Mouse (Mus musculus): ENCODE results near the gene Fam71d. TPM values are rescaled to one million over a fixed set of nuclear protein-coding genes. Genes with fewer than 3 reads are reported as not detected.

Gene Fam71d
- polyA plus RNA-seq, 1 experiment from 2014 or later, result 0.59 TPM

DNA sequence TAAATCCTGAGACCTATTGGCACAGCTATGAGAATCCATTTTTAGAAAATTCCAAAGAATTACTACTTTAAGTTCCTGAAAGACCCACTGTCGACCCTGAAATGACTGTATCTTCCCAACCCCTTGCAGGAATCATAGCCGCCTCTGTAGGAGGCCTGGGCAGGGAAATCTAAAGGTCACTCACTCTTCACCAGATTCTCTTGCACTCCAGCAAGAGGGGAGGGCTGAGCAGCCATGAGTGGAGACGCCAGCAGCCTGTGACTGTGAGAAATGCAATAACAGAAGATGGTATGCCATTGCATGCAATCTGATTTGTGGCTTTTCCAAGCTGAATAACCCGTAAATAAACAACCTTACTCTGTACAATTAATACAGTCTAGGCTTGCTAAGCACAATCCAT is 36.4 kb downstream of the Fam71d start:
- no peaks in the 10 kb centered on the region for H3K9me3 ChIP-seq (replicated peaks)
- 67% methylated on average over 4 of the region's 4 CpGs for WGBS
- ATAC-seq (ENCODE audit: low FRiP score), result no peak
- no peaks in the 10 kb centered on the region for H3K27me3 ChIP-seq (replicated peaks)
- H3K4me1 ChIP-seq, result no peaks in the 10 kb centered on the region
- H3K4me3 ChIP-seq (replicated peaks), result no peak overlapping the region
- no peak overlapping the region for H3K9ac ChIP-seq (replicated peaks)
- no peak overlapping the region for H3K27ac ChIP-seq (replicated peaks)
- H3K36me3 ChIP-seq, result no peaks in the 10 kb centered on the region
- no peak overlapping the region for H3K4me2 ChIP-seq

DNA sequence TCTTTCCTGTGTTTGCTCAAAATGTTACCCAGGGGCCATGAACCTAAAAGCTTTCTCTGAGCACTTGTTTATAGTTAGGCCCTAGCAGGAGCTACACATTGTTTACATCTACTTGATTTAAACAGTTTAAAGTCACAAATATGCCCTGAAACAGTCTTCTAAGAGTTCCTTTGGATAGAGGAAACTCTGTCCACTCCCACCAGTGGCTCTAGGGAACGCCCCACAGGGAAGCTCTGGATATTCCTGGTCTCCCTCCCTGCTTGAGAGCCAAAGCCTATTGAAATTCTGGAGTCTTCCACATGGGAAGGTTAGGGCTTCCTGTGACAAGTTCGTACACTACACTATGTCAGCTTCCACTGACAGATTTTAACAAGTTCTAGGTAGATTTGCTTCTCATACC is 48.3 kb downstream of the Fam71d start:
- Histone ChIP-seq H3K4me2 (no peak overlapping the region), H3K4me3 (replicated peaks) (no peak overlapping the region), H3K36me3 (no peaks in the 10 kb centered on the region), H3K27me3 (replicated peaks) (no peaks in the 10 kb centered on the region), H3K9me3 (replicated peaks) (no peaks in the 10 kb centered on the region), H3K4me1 (no peaks in the 10 kb centered on the region), H3K27ac (replicated peaks) (no peak overlapping the region), H3K9ac (replicated peaks) (no peak overlapping the region)
- 72% methylated on average over 2 of the region's 2 CpGs for WGBS
- no peak for ATAC-seq (ENCODE audit: low FRiP score)

DNA sequence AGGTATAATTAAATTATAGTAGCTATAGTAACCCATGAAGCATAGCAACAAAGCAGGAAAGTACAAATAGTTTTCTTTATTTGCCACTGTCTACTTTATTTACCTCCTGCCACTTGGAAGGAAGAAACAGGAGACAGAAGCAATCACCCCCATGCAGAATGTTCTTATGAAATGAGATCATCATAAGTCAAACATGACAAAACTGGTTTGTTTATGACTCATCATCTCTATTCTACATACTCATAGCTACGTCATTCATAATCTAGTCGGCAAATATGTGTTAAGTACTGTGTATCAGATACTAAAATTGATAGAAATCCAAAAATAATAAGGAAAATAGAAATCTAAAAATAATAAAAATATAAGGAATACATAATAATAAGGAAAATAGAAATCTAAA is 49.0 kb downstream of the Fam71d start:
- no peak overlapping the region for H3K9ac ChIP-seq (replicated peaks)
- no peak for ATAC-seq (ENCODE audit: low FRiP score)
- 99% methylated on average over 2 of the region's 2 CpGs for WGBS
- no peak overlapping the region for H3K4me3 ChIP-seq (replicated peaks)
- H3K9me3 ChIP-seq (replicated peaks), result no peaks in the 10 kb centered on the region
- H3K36me3 ChIP-seq, result no peaks in the 10 kb centered on the region
- no peaks in the 10 kb centered on the region for H3K27me3 ChIP-seq (replicated peaks)
- H3K4me2 ChIP-seq, result no peak overlapping the region
- H3K27ac ChIP-seq (replicated peaks), result no peak overlapping the region
- no peaks in the 10 kb centered on the region for H3K4me1 ChIP-seq

DNA sequence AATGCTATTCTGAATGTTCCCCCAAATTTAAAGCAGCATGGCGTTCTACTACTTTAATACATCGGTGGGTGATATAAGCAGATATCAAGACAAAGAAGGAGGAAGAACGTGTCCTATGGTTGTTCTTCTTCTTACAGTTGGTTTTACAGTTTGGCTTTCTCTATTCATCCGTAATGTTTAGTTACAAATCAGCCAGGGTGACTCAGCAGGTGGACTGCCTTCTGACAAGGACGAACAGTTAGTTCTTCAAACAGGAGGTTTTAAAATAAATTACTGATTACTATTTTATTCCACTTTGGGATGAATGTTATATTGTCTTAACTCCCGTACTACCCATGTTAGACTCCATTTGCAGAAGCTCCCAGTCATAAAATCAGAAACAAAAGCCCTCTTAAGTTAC is 54.9 kb downstream of the Fam71d start:
- Histone ChIP-seq H3K4me1 (peaks cover 10% of the 10 kb centered on the region), H3K4me2 (no peak overlapping the region), H3K4me3 (replicated peaks) (no peak overlapping the region), H3K27me3 (replicated peaks) (peaks cover 4% of the 10 kb centered on the region; the same call in 1 of the 2 replicates), H3K27ac (replicated peaks) (no peak overlapping the region), H3K36me3 (no peaks in the 10 kb centered on the region), H3K9ac (replicated peaks) (no peak overlapping the region), H3K9me3 (replicated peaks) (no peaks in the 10 kb centered on the region)
- no peak for ATAC-seq (ENCODE audit: low FRiP score)
- 76% methylated on average over 6 of the region's 6 CpGs for WGBS

DNA sequence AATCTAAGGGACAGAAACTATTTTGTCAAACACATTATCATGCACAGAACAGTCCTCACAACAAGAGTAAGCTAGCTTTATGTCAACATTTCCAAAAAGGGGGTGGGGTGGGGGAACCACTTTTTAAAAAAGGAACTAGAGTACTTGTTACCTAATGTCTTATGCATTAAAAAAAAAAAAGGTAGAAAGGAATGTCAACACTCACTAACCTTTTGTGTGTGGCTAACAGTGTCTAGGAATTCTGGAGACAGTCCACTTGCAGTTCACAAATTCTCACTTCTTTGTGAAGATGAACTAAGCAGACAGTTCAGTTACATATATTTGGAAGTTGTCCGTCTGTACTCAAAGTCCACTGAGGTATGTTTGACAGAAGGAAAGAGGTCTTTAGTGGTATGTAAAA is 56.1 kb downstream of the Fam71d start:
- Histone ChIP-seq H3K4me3 (replicated peaks) (no peak overlapping the region), H3K27ac (replicated peaks) (no peak overlapping the region), H3K36me3 (no peaks in the 10 kb centered on the region), H3K4me1 (peaks cover 10% of the 10 kb centered on the region), H3K27me3 (replicated peaks) (peaks cover 4% of the 10 kb centered on the region; the same call in 1 of the 2 replicates), H3K4me2 (peak overlapping the region; percentile 78), H3K9me3 (replicated peaks) (no peaks in the 10 kb centered on the region), H3K9ac (replicated peaks) (no peak overlapping the region)
- no peak for ATAC-seq (ENCODE audit: low FRiP score)
- WGBS, result 49% methylated on average over 1 of the region's 1 CpGs

DNA sequence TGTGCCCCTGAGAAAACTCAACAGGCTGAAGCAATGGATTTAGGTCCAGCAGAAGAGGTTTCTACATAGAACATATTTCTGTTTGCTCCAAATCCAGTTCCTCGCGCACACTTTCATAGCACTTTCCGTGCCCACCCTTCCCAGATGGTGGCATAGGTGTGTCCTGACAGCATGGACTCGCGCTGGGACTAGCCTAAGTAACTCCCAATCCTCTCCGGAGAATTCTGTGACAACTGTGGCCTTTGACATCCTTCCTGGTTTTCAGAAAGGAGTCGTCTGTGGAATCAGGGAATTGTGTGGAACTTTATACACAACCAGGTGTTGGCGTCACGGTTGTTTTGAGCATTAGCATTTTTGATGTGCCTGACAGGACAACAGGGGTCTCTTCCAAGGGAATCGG is 56.8 kb downstream of the Fam71d start:
- no peaks in the 10 kb centered on the region for H3K36me3 ChIP-seq
- H3K27me3 ChIP-seq (replicated peaks), result peaks cover 4% of the 10 kb centered on the region; the same call in 1 of the 2 replicates
- peak; percentile 21; the same call in 1 of the 2 replicates for ATAC-seq (ENCODE audit: low FRiP score)
- H3K4me1 ChIP-seq, result peaks cover 10% of the 10 kb centered on the region
- H3K4me2 ChIP-seq, result peak overlapping the region; percentile 78
- no peaks in the 10 kb centered on the region for H3K9me3 ChIP-seq (replicated peaks)
- H3K27ac ChIP-seq (replicated peaks), result peak overlapping the region; percentile 60
- peak overlapping the region; percentile 85 for H3K4me3 ChIP-seq (replicated peaks)
- H3K9ac ChIP-seq (replicated peaks), result peak overlapping the region; percentile 52
- under 1% methylated on average over 10 of the region's 10 CpGs for WGBS

DNA sequence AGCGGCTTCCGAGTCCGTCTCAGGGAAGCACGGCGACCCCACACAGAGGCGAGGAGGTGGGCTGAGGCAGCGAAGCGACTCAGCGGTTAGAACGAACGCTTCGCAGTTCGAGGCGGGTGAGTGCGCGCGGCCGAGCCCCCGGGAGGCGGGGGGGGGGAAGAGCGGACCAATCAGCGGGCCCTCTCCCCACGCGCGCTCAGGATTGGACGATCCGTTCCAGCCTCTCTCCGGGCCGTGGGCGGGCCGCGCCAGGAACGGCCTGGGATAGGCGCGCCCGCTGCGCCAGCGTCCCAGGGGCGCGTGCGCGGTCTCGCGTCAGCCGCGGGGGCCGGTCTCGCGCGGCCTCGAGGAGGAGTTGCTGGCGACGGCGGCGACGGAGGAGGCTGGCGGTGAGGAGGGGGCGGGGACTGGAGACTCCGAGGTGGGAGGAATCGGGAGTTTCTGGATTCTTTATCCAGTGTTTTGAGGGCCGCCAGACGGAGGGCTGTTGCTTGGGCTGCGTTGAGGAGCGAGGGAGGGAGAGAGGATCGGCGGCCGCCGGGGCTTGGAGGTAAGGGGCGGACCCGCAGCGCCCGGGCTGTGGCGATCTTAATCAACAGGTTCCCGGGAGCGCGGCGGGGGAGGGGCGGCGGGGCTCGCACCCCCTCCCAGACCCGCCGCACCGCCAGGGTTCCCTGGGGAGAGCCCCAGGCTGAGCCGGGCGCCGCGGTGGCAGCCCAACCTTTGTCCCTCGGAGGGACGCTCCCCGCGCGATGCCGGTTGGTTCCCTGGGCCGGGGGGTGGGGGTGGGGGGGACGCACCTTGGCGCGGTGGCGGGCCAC is 57.4 kb downstream of the Fam71d start, which contains the start of gene Mpp5:
Gene Mpp5, plus strand, starts transcription at position 351 of the 821 bp plus-strand sequence.
- Histone ChIP-seq H3K4me3 (replicated peaks) (peak within 1 kb of the TSS; percentile 85), H3K27ac (replicated peaks) (peak within 1 kb of the TSS; percentile 85), H3K9me3 (replicated peaks) (no peaks in the 10 kb centered on the region), H3K27me3 (replicated peaks) (peaks cover 4% of the 10 kb centered on the region; the same call in 1 of the 2 replicates), H3K9ac (replicated peaks) (peak within 1 kb of the TSS; percentile 67), H3K4me1 (peaks cover 10% of the 10 kb centered on the region), H3K4me2 (peak within 1 kb of the TSS; percentile 78), H3K36me3 (no peaks in the 10 kb centered on the region)
- peak; percentile 100 for ATAC-seq (ENCODE audit: low FRiP score)
- under 1% methylated on average over 67 of the region's 98 CpGs for WGBS

DNA sequence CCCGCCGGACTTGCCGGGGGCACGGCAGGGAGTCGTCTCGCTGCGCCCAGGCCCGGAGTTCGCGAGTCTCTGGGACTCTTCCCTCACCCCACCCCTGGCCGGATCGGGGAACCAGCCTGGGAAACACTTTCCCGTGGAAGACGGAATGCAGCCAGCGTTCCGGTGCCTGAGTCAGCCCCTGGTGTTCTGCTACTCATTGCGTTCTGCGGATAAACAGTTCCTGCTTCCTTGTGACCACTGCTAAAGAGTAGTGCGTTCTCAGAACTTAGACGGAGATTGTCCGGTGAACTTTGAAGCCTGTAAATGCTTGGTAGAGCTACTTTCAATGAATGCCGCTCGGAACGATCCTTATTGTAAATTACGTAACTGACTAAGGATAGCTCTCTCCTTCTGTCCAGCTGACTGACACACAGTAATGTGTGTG is 58.1 kb downstream of the Fam71d start:
- peak overlapping the region; percentile 78 for H3K4me2 ChIP-seq
- H3K4me1 ChIP-seq, result peaks cover 10% of the 10 kb centered on the region
- H3K9me3 ChIP-seq (replicated peaks), result no peaks in the 10 kb centered on the region
- H3K9ac ChIP-seq (replicated peaks), result peak overlapping the region; percentile 67
- under 1% methylated on average over 25 of the region's 25 CpGs for WGBS
- peaks cover 4% of the 10 kb centered on the region; the same call in 1 of the 2 replicates for H3K27me3 ChIP-seq (replicated peaks)
- H3K36me3 ChIP-seq, result no peaks in the 10 kb centered on the region
- H3K4me3 ChIP-seq (replicated peaks), result peak overlapping the region; percentile 85
- H3K27ac ChIP-seq (replicated peaks), result peak overlapping the region; percentile 85
- peak; percentile 45 for ATAC-seq (ENCODE audit: low FRiP score)

DNA sequence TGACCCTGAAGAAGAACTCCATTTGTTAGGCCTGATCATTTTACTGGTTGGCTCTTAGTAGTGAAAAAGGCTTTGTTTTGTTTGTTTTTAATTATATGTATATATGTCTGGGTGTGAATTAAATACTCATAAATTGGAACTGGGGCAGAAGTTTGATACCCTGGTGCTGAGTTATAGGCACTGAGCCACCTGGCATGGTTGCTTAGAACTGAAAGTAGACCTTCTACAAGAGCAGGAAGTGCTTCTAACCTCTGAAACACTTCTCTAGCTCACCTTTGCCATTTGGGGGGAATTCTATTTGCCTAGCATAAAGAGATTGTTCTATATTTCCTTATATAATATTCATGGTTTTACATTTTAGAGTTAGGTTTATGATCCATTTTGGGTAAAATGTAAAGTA is 70.6 kb downstream of the Fam71d start:
- H3K9ac ChIP-seq (replicated peaks), result no peak overlapping the region
- no peak overlapping the region for H3K4me3 ChIP-seq (replicated peaks)
- no peaks in the 10 kb centered on the region for H3K4me1 ChIP-seq
- H3K27me3 ChIP-seq (replicated peaks), result no peaks in the 10 kb centered on the region
- H3K9me3 ChIP-seq (replicated peaks), result no peaks in the 10 kb centered on the region
- H3K4me2 ChIP-seq, result no peak overlapping the region
- H3K27ac ChIP-seq (replicated peaks), result no peak overlapping the region
- no peak for ATAC-seq (ENCODE audit: low FRiP score)
- H3K36me3 ChIP-seq, result no peaks in the 10 kb centered on the region

DNA sequence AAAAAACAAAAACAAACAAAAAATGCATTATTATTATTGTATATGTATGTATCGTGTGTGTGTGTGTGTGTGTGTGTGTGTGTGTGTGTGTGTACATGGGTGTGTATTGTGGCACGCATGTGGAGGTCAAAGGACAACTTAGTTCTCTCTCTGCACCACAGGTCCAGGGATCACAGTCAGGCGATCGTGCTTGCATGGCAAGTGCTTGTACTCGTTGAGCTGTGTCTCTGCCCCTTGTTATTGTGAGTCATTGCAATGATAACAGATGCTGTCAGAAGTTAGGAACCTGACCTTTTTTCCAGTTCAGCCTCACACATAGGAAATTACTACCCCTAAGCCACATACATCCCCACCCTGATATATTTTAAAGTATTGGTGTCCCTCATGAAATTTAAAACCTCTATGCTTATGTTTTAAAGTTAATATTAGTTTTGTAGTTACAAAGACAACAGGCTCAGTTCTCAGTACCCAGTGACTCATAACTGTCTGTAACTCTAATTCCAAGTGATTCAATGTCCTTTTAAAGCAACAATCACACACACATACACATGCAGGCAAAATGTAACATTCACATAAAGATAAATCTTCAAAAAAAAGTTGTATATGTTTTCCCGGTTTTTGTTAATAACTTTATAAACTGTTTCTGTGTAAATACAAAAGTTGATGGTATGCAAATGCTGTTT is 77.8 kb downstream of the Fam71d start:
- ATAC-seq (ENCODE audit: low FRiP score), result no peak
- no peaks in the 10 kb centered on the region for H3K9me3 ChIP-seq (replicated peaks)
- H3K27me3 ChIP-seq (replicated peaks), result no peaks in the 10 kb centered on the region
- no peaks in the 10 kb centered on the region for H3K36me3 ChIP-seq
- H3K27ac ChIP-seq (replicated peaks), result no peak overlapping the region
- no peaks in the 10 kb centered on the region for H3K4me1 ChIP-seq
- 82% methylated on average over 6 of the region's 6 CpGs for WGBS
- no peak overlapping the region for H3K4me3 ChIP-seq (replicated peaks)
- H3K4me2 ChIP-seq, result no peak overlapping the region
- H3K9ac ChIP-seq (replicated peaks), result no peak overlapping the region

DNA sequence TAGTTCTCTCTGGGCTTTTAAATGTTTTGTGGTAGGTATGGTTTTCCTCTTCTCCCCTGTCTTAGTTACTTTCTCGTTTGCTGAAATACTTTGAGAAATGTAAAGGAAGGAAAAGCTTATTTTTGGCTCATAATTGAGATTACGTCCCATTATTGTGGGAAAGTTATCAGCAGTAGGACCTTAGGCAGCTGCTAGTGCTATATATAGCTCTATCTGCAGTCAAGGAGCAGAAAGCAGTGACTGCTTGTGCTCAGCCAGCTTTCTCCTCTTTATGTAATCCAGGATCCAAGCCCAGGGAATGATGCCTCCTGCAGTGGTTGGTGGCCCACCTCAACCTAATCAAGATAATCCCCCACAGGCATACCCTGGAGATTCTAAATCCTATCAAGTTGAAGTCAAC is 81.9 kb downstream of the Fam71d start:
- Histone ChIP-seq H3K9me3 (replicated peaks) (no peaks in the 10 kb centered on the region), H3K4me3 (replicated peaks) (no peak overlapping the region), H3K27me3 (replicated peaks) (no peaks in the 10 kb centered on the region), H3K4me2 (no peak overlapping the region), H3K27ac (replicated peaks) (no peak overlapping the region), H3K36me3 (no peaks in the 10 kb centered on the region), H3K4me1 (0 out of 2 replicates have a peak, but pooled peaks cover 2% of the 10 kb centered on the region), H3K9ac (replicated peaks) (no peak overlapping the region)
- no peak for ATAC-seq (ENCODE audit: low FRiP score)
- 96% methylated on average over 2 of the region's 2 CpGs for WGBS

DNA sequence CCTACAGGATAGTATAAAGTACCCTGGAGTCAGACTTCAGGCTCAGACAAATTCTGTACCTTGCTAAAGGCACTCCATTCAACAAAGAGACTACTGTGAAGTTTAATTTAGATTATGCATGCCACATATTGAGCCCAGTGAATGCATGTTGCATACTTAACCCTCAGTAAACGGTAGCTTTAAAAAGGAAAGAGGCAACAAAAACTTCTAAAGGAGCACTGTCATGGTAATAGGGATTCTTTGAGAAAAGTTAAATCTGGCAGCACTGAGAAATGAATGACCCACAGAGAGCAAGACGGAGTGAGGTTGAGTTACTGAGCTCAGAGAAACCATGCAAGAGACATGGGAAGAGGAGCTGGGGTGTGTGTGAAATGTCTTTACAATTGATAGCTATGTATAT is 86.6 kb downstream of the Fam71d start:
- ATAC-seq (ENCODE audit: low FRiP score), result no peak

More for the DNA sequence above, 86.6 kb downstream of the Fam71d start:
- Histone ChIP-seq H3K27me3 (replicated peaks) (no peaks in the 10 kb centered on the region), H3K9me3 (replicated peaks) (no peaks in the 10 kb centered on the region), H3K4me1 (0 out of 2 replicates have a peak, but pooled peaks cover 6% of the 10 kb centered on the region), H3K4me3 (replicated peaks) (no peak overlapping the region), H3K9ac (replicated peaks) (no peak overlapping the region), H3K4me2 (no peak overlapping the region), H3K36me3 (no peaks in the 10 kb centered on the region), H3K27ac (replicated peaks) (0 out of 2 replicates have a peak overlapping the region, but pooled peaks have one; percentile 3)
- 3% methylated on average over 2 of the region's 2 CpGs for WGBS
